Mouse (Mus musculus) fat pad, adult 2 months (tissue): ENCODE data around the gene AL607142.1.
A peak's percentile ranks its signal among the peaks of the same experiment; 100 is the strongest.

Experiments
- DNase-seq: peaks from one replicate; pipeline ENCODE4 v3.0.0-alpha.2; 2011; ENCODE audit warnings: low read depth, low spot score; ENCODE audit errors: extremely low read depth

The AL607142.1 gene

GRCm38 (mm10) chr4:120096935-120097334, 32.1 kb downstream of the AL607142.1 start:
- no peak for DNase-seq

DNA sequence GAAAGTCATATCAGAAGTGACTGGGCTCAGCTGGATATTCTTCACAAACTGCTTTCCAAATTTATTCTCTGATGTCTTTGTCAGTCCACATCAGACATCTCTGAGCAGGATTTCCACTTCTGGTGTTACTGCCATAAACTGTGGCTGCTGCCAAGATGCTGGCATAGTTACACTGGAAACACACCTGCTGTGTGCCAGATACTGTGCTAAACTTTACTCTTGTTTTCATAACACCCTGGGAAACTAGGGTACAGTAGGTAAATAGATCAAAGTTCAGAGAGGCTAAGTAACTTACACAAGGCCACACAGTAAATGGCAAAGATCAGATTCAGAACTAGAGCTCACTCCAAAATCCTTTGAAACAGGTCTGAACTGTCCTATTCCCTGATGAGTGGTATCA, 36.4 kb downstream of the AL607142.1 start:
- DNase-seq: peak; percentile 62

- DNase-seq: no peak
These were observed 39.8 kb downstream of the AL607142.1 start for GRCm38 (mm10) chr4:120104599-120104998.

- no peak for DNase-seq
These were observed 41.6 kb downstream of the AL607142.1 start for GRCm38 (mm10) chr4:120106362-120106761.

- DNase-seq: no peak
These were observed 43.0 kb downstream of the AL607142.1 start for GRCm38 (mm10) chr4:120107787-120108186.

DNA sequence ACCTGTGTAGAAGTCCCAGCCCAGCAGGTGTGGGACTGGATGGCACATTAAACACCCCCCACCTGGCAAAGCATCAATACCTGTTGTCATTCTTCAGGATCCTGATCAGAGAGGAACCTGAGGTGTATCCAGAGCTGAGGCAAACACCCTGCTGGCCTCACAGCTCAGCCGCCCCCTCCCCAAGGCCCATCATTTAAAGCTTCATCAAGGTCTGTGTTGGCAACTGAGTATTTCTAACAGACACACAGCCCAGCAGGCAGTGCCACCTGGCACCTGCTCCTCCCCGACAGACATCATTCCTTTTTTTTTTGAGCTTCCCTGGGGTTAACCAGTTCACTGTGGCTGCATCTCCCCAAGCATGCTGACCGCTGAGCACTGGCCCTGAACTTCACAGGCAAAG, 50.7 kb downstream of the AL607142.1 start:
- DNase-seq: no peak

- DNase-seq: no peak
These were observed 51.5 kb downstream of the AL607142.1 start for GRCm38 (mm10) chr4:120116312-120116711.

DNA sequence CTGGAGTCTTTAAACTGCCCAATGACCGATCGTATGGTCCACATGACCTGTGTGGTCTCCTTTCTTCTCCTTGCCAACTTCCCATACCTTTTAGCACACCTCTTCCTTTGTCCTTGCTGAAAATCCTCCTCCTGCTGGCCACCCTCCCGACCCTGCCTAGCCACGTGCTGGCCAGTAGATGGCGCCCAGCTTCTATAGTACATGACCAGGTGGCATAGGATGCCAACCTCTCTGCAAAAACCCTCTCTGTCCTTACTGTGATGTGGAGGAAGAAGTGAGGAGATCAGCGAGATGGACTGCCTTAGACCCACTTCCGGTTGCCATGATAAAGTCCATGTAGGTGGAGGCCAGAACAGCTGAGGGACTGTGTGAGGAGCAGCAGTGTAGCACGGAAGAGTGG, 55.5 kb downstream of the AL607142.1 start:
- DNase-seq: no peak

DNA sequence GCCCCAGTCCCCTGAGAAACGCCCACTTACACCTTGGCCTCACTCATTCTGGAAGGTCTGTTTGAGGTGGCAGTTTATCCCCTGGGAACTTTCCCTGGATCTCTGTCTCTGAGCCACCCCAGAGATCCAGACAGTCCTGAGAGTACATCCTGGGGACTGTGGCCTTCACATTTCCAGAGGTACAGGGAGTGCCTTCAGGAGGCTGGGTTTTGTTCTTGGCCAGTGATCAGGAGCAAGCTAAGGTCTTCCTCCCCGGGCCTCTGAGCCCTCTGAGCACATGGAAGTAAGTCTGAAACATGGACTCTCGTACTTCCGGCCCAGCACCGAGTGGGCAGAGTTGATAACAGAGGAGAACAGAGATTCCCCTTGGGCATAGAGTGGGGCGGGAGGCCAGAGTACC, 59.9 kb downstream of the AL607142.1 start:
- no peak for DNase-seq

- DNase-seq: no peak
These were observed 61.3 kb downstream of the AL607142.1 start for GRCm38 (mm10) chr4:120126047-120126446.

DNA sequence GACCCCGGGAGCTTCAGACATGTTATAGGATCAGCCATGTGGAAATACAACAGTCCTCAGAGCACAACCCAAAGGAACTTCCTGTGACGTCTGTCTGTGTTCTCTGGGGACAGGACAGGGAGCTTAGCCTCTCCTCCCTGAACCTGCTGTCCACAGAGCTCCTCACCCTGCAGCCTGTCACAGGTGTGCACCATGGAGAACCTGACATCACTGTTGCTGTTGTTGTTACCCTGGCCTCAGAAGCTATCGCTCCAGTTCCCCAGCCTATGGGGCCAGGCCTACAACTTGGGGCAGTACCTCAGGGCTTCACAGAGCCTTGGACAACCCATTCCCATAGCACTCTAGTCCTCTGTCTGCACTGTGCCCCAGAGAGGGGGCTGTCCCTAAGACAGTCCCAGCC, 62.5 kb downstream of the AL607142.1 start:
- no peak for DNase-seq

GRCm38 (mm10) chr4:120128033-120128432, 63.2 kb downstream of the AL607142.1 start:
- no peak for DNase-seq

- no peak for DNase-seq
These were observed 64.6 kb downstream of the AL607142.1 start for GRCm38 (mm10) chr4:120129233-120129885.

DNA sequence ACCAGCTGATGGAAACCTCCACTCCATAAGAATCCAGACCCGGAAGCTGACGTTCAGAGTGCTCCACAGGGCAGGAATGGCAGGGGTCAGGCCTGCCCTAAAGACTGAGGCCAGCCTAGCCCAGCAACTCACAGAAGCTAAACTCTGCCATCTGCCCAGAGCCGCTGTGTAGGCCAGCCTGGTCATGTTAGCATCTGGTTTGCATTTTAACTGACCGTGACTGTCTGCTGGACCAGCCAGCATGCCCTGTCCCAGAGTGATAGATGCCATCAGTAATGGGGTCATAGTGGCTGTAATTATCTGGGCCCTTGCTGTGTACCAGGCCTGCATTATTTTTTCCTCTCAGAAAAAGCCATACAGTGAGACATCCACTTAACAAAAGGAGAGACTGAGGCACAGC, 66.1 kb downstream of the AL607142.1 start:
- DNase-seq: no peak

DNA sequence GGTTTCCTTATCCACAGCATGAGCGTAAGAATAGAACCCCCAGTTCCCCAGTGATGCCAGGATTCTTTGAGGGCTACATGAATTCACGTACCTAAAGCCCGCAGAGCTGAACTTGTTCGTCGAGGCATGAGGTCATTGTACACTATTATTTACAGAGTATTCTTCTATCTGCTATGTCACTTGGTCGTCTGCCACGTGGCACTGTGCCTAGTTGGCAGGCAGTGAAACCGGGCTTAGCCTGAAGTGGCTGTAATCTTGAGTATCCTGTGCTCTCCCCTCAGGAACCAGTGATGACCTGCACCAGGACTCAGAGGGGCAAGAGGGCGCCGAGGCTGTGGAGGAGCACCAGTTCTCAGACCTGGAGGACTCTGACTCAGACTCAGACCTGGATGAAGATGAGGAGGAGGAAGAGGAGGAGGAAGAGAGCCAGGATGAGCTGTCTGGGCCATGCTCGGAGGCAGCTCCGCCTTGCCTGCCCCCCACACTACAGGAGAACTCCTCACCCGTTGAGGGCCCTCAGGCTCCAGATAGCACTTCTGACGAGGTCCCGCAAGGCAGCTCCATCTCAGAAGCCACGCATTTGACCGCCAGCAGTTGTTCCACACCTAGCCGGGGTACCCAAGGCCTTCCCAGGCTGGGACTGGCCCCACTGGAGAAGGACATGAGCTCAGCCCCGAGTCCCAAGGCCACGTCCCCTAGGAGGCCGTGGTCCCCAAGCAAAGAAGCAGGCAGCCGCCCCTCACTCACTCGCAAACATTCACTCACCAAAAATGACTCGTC, 66.8 kb downstream of the AL607142.1 start:
- no peak for DNase-seq

GRCm38 (mm10) chr4:120134223-120134622, 69.4 kb downstream of the AL607142.1 start:
- no peak for DNase-seq

DNA sequence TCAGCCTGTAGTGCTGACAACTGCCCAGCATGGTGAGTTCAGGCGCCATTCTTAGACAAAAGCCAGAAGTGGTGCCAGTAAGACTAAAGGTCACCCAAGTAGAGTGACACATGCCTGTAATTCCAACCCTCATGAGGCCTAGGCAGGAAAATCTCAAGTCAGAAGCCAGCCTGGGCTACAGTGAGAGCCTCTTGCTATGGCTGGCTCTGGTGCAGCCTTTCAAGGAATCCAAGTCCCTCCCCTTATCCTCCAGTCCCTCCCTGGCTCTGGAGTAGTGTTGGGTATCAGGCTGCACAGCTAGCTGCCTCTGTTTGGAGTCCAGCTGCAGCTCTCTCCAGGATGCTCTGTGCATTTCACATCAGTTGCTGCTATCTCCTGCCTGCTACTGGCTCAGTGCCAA, 77.0 kb downstream of the AL607142.1 start:
- DNase-seq: no peak

DNA sequence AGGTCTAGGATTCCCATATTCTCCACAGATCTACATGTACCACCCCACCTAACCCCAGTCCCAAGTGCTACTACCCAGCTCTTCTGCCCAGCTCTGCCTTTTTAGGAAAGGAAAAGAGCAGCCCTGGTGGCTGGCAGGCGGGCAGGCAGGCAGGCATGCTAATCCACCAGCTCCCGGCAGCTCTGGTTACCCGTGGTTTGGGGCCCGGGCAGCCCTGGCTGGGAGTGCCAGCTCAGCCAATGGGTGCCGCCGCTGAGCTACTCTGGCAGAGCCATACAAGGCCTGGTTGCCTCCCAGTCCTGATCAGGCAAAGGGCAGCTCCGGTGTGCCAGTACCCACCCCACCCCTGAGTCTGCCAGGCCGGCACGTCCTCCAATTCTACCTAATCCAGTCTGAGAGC, 78.1 kb downstream of the AL607142.1 start:
- DNase-seq: no peak
